Mouse (Mus musculus): ENCODE data around the gene Birc7.

The Birc7 gene

GRCm38 (mm10) chr2:180905556-180906221 lies 23.1 kb upstream of the Birc7 start:
- no peak for DNase-seq

- DNase-seq, result no peak
Measured at GRCm38 (mm10) chr2:180910928-180911327, 17.9 kb upstream of the Birc7 start.

- no peak for DNase-seq
Measured at GRCm38 (mm10) chr2:180915886-180916433, 12.9 kb upstream of the Birc7 start.

- no peak for DNase-seq
Measured at GRCm38 (mm10) chr2:180919913-180920809, 8.7 kb upstream of the Birc7 start.

- peak; percentile 98 to 100 for DNase-seq
Measured at GRCm38 (mm10) chr2:180920810-180921400, 7.9 kb upstream of the Birc7 start, which contains the start of gene Ythdf1. Ythdf1 (minus strand) TSS chr2:180920949.

- no peak for DNase-seq
Measured at GRCm38 (mm10) chr2:180922739-180923138, 6.1 kb upstream of the Birc7 start.

GRCm38 (mm10) chr2:180925176-180925575 lies 3.6 kb upstream of the Birc7 start:
- DNase-seq, result peak; percentile 42 to 56

GRCm38 (mm10) chr2:180932418-180932817 lies 3.6 kb downstream of the Birc7 start:
- DNase-seq, result no peak

GRCm38 (mm10) chr2:180940187-180940586 lies 11.4 kb downstream of the Birc7 start:
- no peak for DNase-seq

GRCm38 (mm10) chr2:180941869-180942268 lies 13.0 kb downstream of the Birc7 start:
- no peak for DNase-seq

- no peak for DNase-seq
Measured at GRCm38 (mm10) chr2:180949947-180950346, 21.1 kb downstream of the Birc7 start.

GRCm38 (mm10) chr2:180952731-180953171 lies 23.9 kb downstream of the Birc7 start:
- no peak for DNase-seq

- DNase-seq, result no peak
Measured at GRCm38 (mm10) chr2:180953638-180954037, 24.8 kb downstream of the Birc7 start.

- peak in 1 of 2 experiments; percentile 13 for DNase-seq
Measured at GRCm38 (mm10) chr2:180954061-180955047, 25.5 kb downstream of the Birc7 start, which contains the start of gene Nkain4. Nkain4 (minus strand) TSS chr2:180954699.

GRCm38 (mm10) chr2:180959605-180960004 lies 30.8 kb downstream of the Birc7 start:
- DNase-seq, result no peak

GRCm38 (mm10) chr2:180960187-180960586 lies 31.4 kb downstream of the Birc7 start:
- no peak for DNase-seq

- no peak for DNase-seq
Measured at GRCm38 (mm10) chr2:180962616-180963308, 33.9 kb downstream of the Birc7 start.

- DNase-seq, result peak; percentile 56 to 65
Measured at GRCm38 (mm10) chr2:180963956-180964355, 35.1 kb downstream of the Birc7 start.

- DNase-seq, result no peak
Measured at GRCm38 (mm10) chr2:180966092-180966882, 37.5 kb downstream of the Birc7 start.

All from thymus, postnatal 36 days (tissue).